Mouse (Mus musculus) G1E (cell line): ENCODE results near the gene Ms4a6b.

ENCODE experiments used
- CTCF ChIP-seq: IDR thresholded peaks from 2 replicates; pipeline ENCODE4 v1.5.1; 2012; ENCODE audit warnings: low read depth, low read length, inconsistent platforms, mixed read lengths
- POLR2AphosphoS5 ChIP-seq: IDR thresholded peaks from 2 replicates; pipeline ENCODE4 v1.6.1; 2012; ENCODE audit warnings: low read depth, low read length, inconsistent platforms; ENCODE audit not compliant: insufficient replicate concordance
- TAL1 ChIP-seq: conservative IDR thresholded peaks from 2 replicates; pipeline ENCODE4 v1.6.1; 2012; ENCODE audit warnings: low read depth, low read length, inconsistent platforms, mixed read lengths

- TF ChIP-seq CTCF = no peak
- no peak for TF ChIP-seq TAL1
- TF ChIP-seq POLR2AphosphoS5 = no peak
Observed at GRCm38 (mm10) chr19:11501326-11501725, 15.0 kb upstream of the Ms4a6b start.
